Mouse (Mus musculus): Measurements from ENCODE around the gene Kdm7a.

Gene Kdm7a

DNA sequence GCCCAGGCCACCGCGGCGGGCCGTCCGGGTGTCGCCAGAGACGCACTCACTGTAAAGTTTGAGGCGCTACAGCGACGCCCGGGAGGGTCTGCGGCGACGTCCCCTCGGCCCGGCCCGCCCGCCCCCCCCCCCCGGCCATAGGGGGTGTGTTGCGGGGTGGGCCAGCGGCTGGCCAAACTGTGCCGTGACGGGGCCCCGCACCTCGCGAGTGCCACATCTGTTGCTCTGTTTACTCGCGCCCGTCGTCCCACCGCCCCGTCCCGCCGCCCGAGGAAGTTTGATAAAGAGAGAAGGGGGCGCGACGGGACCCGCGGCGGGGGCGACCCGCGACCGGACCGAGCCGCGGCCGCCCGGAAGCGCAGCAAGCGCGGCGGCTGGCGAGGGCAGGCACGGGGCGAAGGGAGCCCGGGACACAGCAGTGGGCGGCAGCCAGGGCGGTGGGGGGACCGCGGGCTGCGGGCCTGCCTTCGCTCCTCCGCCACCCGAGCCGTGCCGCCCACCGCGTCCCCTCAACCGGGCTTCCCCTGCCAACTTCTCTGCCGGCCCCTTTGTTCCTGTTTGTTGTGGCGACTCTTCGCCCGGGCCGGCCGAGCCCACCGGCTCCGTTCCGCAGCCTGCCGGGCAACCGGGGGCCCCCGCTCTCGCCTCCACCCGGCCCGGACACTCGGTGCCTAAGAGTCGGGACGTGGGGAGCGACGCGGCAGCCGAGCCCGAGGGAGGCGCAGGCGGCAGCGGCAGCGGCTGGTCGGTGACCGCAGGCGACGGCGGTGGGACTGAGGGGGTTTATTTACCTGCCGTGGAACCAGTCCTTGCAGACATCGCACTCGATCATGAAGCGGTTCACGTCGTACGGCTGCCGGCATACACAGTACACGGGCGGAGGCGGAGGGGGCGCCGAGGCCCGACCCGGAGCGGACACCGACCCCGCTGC lies 674 bp downstream of the Kdm7a start:
- DNase-seq = no peak

DNA sequence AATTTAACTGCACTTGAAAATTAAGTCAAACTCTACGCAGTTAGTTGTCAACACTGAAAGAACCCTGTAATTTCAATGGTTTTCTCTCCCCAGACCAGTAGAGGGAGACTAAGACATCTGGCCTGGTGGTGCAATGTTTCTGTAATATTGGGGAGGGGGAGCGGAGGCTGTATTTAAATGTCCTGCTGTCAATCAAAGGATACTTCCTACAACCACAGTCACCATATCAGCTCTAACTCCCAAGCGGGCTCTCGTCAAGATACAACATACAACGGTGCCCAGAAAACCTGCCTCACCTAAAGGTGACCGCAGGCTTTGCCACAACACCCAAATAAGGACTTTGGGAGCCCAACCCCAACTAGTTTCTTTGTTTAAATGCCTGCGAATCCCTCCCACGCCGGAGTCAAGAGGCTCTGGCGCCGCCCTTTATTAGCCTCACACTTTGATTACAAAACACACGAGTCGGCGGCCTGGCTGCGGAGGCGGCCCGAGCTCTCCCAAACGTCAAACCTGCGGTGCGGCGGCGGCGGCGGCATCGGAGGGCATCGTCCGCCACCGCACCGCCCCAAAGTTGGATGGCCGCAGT lies 1.4 kb downstream of the Kdm7a start:
- peak; percentile 69 for DNase-seq

DNA sequence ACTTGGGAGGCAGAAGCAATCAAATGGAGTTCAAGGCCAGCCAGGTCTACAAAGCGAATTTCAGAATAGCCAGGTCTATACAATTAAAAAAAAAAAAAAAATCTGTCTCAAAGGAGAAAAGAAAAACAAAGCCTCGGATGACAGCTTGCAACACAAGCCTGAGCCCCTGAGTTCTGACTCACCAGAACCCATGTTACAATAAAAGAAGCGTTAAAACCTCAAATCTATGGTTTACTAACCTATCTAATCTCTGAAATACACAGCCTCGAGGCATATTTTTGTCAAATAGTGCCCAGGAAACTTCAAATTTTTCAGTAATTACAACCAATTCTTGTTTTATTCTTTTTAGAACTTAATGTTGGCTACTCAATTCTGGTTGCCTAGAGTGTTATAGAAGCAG lies 2.1 kb downstream of the Kdm7a start:
- DNase-seq = no peak

DNA sequence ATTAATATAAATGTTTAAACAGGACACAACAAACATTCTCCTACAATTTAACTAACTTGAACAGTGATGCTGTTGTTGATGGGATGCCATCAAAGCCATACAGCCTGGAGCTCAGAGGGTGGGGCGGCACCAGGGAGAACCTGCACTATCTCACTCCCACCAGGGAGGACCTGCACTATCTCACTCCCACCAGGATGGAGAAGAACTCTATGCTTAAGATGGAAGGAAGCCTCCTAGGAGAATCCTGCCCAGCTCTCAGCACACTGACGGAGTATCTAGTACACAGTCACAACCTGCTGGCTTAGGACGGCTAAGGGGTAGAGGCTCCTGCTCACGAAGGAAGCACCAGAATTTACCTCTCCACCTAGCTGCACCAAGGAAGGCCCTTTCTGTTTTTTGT lies 3.4 kb downstream of the Kdm7a start:
- no peak for DNase-seq

DNA sequence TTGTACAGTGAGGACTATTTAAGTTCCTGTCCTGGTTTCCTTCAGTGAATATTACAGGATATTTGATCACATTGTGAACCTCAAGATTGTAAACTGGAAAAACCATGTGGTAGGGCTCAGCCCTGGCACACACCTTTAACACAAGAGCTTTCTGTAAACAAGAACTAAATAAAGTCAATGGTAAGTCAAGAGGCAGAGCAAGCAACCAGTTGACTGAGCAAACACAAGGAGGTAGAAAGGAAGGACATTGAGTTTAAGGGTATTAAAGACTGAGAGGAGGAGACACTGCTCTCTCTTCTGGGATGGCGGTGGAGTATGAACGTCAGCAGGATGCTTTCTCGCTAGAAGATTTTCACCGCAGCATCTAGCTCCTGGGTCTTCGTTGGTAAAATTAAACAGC lies 13.6 kb downstream of the Kdm7a start:
- DNase-seq = no peak

DNA sequence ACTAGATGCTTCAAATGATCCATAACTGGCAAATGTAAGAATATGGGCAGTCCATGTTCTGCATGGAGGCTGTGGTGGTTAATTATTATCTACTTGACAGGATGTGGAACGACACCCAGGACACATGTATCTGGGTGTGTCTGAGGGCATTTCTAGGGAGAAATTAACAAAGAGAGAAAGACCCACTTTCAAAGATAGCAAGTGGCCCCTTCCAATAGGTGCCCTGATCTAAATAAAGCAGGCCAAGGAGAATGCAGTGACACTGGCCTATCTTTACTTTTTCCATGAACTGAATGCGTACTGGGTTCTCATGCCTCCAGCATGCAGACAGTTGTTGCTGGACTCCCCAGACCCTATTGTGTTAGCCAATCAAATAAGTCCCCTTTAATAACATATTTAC lies 15.1 kb downstream of the Kdm7a start:
- DNase-seq = no peak

DNA sequence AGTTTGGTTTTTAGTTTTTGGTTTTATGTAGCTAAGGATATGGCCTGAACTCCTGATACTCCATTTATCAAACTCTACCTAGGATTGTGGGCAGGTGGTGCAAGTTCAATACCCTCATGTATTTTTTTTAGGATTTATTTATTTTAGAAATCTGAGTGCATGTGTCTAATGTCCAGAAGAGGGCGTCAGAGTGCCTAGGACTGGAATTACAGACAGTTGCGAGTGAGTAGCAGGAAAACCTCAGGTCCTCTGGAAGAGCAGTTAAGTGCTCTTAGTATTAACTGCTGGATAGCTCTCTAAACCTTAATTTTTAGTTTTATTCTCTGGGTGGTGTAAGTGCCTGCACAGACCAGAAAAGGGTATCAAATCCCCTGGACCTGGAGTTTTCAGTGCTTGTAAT lies 19.4 kb downstream of the Kdm7a start:
- no peak for DNase-seq

DNA sequence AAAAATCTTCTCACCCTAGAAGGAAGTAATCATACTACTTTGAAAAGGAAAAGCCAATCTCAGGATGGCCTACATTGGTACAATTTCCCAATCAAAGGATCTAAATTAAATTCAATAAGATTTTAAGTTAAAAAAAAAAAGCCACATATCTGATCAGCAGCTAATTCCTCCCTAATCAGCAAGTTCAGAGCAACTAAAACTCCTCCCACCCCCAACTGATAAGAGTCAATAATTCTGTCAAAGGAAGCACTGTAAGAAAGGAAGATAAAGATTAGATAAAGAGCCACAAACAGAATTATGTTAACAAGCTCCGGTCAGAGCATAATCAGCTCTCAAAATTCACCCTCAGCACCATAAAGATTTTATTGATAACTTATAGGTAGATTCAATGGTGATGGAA lies 37.5 kb downstream of the Kdm7a start:
- DNase-seq = no peak

DNA sequence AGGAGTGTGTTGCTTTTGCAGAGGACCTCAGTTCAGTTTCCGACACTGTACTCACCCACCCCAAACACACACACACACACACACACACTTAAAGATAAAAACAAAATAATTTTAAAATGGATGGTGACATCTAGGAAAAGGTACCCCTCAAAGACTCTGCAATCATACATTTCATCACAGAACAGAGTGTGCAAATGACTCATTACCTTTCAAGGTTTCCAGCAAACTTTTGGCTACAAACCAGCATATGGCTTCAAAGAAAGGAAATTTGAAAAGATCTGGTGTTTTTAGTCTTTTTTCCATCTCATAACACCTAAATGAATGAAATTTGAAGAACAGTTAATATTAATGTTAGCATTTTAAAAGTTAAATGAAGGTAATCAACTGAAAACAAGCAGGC lies 41.7 kb downstream of the Kdm7a start:
- DNase-seq = no peak

DNA sequence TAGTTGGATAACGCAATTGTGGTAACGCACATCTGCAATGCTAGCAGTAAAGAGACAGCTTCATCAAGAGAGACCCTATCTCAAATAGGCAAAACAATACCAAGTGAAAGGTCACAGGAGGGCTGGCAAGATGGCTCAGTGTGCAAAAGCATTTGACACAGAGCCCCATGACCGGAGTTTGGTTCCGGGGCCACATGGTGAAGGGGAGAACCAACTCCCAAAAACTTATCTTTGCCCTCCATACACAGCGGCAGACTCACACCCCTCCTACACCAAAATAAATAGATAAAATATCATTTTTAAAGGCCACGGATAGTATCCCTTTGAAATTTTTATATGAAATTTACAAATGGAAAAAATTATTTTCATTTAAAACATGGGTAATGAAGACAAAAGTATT lies 44.6 kb downstream of the Kdm7a start:
- no peak for DNase-seq

DNA sequence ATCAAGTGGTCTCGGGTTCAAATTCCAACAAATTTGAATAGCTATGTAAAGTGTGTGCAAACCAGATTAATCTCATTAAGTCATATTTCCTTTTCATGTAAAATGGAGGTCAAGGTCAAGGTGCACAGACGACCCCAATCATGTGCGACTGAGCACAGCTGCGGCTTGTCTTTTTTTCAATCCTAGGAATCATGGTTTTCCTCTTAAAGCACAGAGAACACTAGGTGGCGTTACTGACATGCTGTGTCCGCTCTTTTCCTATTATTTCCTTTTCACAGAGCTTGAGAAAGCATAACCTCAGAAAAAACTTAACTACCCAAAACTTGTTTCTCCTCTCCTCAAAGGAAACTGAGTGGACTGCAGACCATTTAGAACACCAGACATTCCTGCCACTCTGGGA lies 60.5 kb downstream of the Kdm7a start:
- DNase-seq = no peak

DNA sequence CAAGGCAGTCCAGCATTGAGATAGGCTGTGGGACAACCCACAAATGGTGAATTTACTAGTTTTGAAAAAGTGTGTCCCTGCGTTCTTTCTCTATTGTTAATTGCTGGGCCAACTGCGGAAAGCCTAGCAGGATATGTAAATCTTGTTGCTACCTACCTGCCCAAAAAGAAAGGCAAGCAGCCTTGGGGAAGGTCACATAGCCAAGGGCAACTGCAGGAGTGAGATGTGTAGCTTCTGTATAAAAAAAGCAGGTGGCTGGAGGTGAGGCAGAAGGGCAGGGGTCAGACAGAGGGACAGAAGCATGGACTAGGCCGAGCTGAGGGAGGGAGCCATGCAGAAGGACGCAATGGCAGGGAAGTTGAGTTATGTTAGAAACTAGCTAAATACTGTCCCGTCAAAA lies 74.0 kb downstream of the Kdm7a start:
- DNase-seq = no peak

DNA sequence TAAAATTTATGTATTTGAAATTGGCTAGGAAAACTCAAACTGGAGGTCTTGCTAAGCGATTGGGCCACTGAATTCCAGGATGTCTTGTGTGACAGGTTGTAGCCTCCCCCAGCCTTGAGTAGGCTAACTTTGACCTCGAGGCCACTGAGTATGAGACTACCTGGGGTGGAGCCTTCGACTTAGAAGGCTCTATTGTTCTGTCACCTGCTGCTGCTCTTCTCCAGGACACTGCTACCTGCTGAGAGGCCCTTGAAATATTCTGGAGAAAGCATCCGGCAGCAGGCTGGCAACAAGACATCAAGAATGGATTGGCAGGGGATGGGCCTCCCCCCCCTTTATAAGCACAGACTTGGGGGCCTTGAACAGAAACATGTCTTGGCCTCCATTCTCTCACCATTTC lies 75.1 kb downstream of the Kdm7a start:
- DNase-seq = no peak

DNA sequence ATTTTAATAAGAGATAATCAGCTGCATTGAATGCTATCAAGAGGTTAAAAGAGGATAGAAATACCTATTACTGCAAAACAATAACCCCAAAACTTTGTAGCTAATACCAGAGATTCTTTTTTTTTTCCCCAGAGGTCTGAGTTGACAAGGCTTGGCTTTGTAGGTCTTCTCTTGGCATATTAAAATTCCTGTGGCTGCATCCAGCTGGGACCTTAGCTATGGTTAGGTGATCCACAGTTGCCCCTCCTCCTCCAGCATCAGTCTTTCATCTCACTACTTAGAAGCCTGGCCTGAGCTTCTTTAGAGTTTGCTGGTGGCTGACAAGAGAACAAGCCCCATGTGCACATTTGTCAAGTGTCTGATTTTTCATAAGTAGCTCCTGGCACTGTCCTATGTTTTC lies 81.9 kb downstream of the Kdm7a start:
- no peak for DNase-seq

DNA sequence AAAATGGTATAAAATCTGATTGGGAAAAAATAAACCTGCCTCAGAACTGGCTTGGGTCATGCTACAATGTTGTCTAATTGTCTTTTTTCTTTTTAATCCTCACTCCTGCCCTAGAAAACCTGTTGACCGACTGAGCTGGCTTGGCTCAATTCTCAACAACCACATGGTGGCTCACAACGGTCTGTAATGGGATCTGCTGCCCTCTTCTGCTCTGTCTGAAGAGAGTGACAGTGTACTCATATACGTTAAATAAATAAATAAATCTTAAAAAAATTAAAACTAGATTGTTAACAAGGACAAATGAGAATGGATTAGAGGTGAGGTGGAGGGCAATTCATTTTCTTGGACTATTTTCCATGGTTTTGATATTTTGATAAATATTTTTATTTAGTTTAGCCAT lies 85.9 kb downstream of the Kdm7a start:
- DNase-seq = no peak

DNA sequence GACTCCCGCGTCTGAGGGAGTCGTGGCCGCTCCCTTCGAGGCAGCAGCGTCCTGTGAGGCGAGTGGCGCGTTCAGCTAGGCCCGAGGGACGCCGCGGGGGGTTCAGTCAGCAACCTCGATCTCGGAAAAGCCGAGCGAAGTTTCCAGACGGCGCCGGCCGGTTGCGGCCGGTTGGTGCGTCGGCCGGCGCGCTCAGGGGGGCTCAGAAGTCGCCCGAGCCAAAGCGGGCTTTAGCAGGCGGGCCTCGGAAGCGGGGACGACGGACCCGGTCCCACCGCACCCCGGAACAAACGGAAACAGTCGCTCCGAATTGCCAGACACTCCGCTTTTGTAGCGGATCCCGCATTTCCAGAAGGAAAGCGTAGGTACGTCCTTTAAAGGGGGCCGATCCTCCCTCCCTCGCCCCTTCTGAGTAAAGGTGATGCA lies 88.1 kb downstream of the Kdm7a start:
- DNase-seq = no peak

DNA sequence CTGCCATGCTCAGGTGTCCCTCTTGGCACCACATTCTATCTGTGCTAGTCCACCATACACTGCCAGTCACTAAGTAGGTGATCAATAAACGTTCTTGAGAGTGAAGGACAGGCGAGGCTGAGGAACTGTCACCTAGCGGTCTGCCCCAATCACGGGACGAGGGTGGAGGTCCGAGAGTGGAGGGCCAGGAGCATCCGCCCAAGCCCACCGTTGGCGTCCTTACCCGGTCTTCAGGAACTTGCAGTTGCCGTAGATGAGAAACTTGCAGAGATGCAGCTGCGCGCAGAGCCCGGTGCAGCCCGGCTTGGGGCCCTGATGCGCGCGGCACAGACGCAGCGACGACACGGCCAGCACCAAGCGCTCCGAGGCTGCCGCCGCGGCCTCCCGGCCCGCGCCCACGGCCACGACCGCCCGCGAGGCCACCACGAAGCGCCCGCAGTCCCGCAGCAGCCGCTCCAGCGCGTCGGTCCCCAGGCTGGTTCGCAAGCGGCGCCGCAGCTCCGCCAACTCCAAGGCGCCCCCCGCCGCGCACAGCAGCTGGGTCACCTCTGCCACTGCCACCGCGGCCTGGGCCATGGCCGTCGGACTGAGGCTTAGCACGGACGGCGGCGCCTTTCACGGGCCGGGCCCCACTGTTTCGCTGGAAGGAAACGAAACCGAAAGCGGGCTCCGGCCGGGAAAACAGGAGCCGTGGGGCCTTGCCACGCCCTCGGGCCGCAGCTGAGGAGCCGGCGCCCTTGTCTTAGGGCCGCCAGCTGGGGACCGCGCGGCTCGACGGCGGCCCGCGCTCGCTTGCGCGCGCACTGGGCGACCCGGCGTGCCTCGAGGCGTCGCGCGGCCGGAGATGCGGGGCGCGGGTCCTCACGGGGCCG lies 88.8 kb downstream of the Kdm7a start, which contains the start of gene Parp12:
Gene Parp12 (minus strand): TSS at position 766 of the 872 bp plus-strand sequence.
- peak; percentile 71 for DNase-seq

DNA sequence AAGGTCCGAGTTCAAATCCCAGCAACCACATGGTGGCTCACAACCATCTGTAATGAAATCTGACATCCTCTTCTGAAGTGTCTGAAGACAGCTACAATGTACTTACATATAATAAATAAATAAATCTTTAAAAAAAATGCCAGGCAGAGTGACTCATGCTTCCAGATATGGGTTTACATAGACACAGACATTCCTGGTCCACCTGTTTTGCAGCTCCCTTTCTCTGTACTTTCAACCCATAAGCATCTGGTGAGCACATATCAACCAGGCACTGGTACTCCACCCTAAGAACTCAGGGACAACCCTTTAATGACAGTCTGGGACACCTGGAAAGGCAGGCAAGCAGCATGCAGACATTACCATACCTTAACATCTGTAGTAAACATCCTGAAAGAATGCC lies 91.2 kb downstream of the Kdm7a start:
- no peak for DNase-seq

DNA sequence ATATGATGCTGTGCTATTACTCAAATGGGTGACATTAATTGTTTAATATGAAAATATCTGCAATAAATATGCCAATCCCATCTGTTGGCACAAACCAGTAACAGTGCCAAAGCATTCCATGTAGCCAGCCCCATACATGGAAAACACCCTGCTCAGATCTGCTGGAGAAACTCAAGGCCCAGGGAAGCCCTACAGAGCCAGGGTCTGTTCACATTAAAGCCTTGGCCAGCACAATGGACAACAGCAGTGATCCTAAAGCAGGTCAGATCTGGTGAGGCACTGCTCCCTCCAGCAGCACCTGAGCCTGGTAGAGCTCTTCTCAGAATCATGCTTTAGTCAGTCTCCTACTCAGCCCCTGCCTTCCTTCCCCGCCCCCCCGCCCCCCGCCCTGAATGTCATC lies 93.4 kb downstream of the Kdm7a start:
- no peak for DNase-seq

DNA sequence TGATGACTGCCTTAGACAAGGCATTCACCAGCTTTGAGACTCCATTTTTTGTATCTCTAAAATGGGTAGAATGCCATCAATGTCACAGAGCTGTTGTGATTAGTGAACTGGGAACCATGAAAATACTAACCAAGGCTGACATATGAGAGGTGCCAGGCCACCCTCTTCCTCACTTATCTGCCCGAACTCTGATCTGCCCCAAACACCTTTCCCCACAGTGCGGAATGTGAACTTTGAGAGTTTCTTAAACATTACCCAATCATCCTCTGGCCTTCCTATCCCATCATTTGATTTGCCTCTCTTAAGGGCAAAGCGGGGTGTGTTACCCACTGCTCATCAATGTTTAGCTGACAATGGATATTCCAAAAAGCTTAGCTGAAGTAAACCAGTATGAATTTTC lies 93.9 kb downstream of the Kdm7a start:
- DNase-seq = no peak

DNA sequence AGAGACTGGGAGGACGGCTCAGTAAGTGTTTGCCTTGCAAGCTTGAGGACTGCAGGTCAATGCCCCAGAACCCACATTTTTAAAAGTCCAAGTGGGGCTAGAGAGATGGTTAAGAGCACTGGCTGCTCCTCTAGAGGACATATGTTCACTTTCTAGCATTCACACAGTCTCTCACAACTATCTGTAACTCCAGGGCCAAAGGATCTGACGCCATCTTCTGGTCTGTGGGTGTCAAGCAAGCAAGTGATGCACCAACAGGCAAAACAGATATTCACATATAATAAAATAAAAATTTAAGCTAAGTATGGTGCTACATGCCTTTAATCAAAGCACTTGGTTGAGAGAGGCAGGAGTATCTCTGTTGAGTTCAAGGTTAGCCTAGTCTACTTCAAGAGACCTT lies 99.8 kb downstream of the Kdm7a start:
- no peak for DNase-seq

DNA sequence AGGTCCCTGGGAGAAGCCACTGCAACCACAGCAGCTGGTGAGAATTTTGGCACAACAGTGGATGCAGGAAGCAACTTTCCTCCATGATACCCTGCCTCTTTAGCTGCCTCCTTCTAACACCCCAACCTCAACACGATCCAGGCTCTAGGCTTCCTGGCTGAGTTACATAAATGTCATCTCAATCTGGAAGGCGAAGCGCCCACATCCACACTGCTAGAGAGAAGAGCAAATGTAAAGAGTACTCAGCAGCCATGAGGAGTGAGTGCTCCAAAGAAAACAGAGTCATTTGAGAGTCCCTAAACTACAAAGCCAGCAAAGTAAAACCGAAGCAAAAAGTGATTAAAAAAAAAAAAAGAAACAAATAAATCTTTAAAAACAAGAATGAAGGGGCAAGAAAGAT lies 102.0 kb downstream of the Kdm7a start:
- DNase-seq = no peak
